Mouse (Mus musculus) hindbrain, embryonic 16.5 days (tissue): ENCODE data around the gene Macrod2. TPM values are rescaled to one million over a fixed set of nuclear protein-coding genes. Genes with fewer than 3 reads are reported as not detected.

Experiments used
- ATAC-seq: fragments of 200-750 bp; cut with Nextera tagmentation; 2 replicates; pipeline ENCODE4 v1.8.0; 2017; ENCODE audit warnings: moderate TSS enrichment, moderate library complexity
- H3K27ac ChIP-seq: fragments of 300-500 bp; sonication (generic); 2 replicates; pipeline ENCODE4 v1.5.1; 2014; ENCODE audit warnings: low read depth, mild to moderate bottlenecking, control low read depth, low read length, moderate library complexity
- H3K27me3 ChIP-seq: fragments of 300-500 bp; sonication (generic); replicated peaks from 2 replicates; pipeline ENCODE4 v1.6.1; 2014; ENCODE audit warnings: low read length; ENCODE audit not compliant: control insufficient read depth, insufficient read depth
- H3K36me3 ChIP-seq: fragments of 300-500 bp; sonication (generic); 2 replicates; pipeline ENCODE4 v1.6.1; 2014; ENCODE audit warnings: mild to moderate bottlenecking, low read length, moderate library complexity, mixed read lengths; ENCODE audit not compliant: control insufficient read depth, insufficient read depth
- H3K4me1 ChIP-seq: fragments of 300-500 bp; sonication (generic); 2 replicates; pipeline ENCODE4 v1.6.1; 2014; ENCODE audit warnings: low read depth, low read length; ENCODE audit not compliant: control insufficient read depth, insufficient read depth
- H3K4me2 ChIP-seq: fragments of 300-500 bp; sonication (generic); 2 replicates; pipeline ENCODE4 v1.6.1; 2014; ENCODE audit warnings: mild to moderate bottlenecking, low read length, control low read depth, moderate library complexity
- H3K4me3 ChIP-seq: fragments of 300-500 bp; sonication (generic); 2 replicates; pipeline ENCODE4 v1.5.1; 2014; ENCODE audit warnings: mild to moderate bottlenecking, low read length, control low read depth, moderate library complexity
- H3K9ac ChIP-seq: fragments of 300-500 bp; sonication (generic); 2 replicates; pipeline ENCODE4 v1.6.1; 2014; ENCODE audit warnings: low read depth, mild to moderate bottlenecking, control low read depth, low read length, moderate library complexity
- H3K9me3 ChIP-seq: fragments of 300-500 bp; sonication (generic); 2 replicates; pipeline ENCODE4 v1.6.1; 2014; ENCODE audit warnings: mild to moderate bottlenecking, low read length, moderate library complexity; ENCODE audit not compliant: control insufficient read depth
- WGBS: fragments of 180-500 bp; shearing (Covaris S2); extraction: QIAGEN DNeasy Blood & Tissue Kit; methylation state at CpG from one replicate; pipeline ENCODE4 v1.1.7; 2014; 5-methylcytosine and 5-hydroxymethylcytosine counted together
- polyA plus RNA-seq: library from polyadenylated mRNA; unstranded; fragments of >200 nt; fragmentation: Nextera tagmentation; extraction: Ambion mirVana; gene quantifications from 2 replicates; pipeline ENCODE4 v1.2.1, GENCODE M21; 2015

Gene Macrod2
- polyA plus RNA-seq, 1 experiment from 2014 or later, result 85.4 TPM

DNA sequence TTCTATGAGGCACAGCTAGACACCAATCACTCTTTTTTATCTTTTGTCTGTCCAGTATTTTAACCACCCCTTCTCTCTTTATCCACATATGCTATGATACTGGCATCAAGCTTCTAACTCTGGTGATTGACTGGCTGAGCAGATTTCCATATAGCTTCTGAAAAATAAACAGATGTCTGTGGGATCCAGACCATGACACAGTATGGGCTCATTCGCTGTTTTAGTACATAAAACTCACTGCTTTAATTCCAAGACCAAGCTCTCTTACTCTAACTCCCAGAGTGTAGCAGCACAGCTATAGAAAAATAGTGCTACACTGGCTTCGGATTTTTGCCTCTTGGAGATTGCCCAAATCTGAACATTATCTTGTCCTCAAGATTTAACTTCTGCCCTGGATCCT lies 1540.0 kb downstream of the Macrod2 start:
- 67% methylated on average over 2 of the region's 2 CpGs for WGBS
- Histone ChIP-seq H3K4me3 (no peak overlapping the region), H3K4me2 (no peak overlapping the region), H3K36me3 (no peaks in the 10 kb centered on the region), H3K27ac (no peak overlapping the region), H3K9ac (no peak overlapping the region), H3K27me3 (no peaks in the 10 kb centered on the region), H3K9me3 (no peaks in the 10 kb centered on the region), H3K4me1 (no peaks in the 10 kb centered on the region)
- no peak for ATAC-seq

DNA sequence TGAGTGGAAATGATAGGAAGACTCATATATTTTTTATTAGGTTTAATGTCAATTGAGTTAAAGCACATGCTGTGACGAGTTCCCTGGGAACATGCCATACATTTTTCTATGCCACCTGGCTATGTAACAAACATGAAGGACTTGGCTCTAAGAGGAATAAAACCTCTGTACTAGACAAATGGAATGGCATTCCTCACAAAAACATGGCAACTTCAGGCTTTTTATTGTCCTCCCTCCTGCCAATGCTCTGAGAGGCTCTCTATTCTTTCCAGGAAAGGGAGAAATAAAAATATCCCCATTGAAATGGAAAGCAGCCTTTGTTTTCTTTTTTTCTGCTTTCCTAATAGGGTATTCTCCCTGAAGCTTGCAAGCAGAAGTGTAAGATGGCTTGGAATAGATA lies 1559.7 kb downstream of the Macrod2 start:
- H3K4me3 ChIP-seq, result no peak overlapping the region
- no peak overlapping the region for H3K4me2 ChIP-seq
- no peak for ATAC-seq
- no peak overlapping the region for H3K27ac ChIP-seq
- no peaks in the 10 kb centered on the region for H3K36me3 ChIP-seq
- no peaks in the 10 kb centered on the region for H3K4me1 ChIP-seq
- 33% methylated on average over 1 of the region's 1 CpGs for WGBS
- H3K9ac ChIP-seq, result no peak overlapping the region
- H3K9me3 ChIP-seq, result no peaks in the 10 kb centered on the region
- no peaks in the 10 kb centered on the region for H3K27me3 ChIP-seq

DNA sequence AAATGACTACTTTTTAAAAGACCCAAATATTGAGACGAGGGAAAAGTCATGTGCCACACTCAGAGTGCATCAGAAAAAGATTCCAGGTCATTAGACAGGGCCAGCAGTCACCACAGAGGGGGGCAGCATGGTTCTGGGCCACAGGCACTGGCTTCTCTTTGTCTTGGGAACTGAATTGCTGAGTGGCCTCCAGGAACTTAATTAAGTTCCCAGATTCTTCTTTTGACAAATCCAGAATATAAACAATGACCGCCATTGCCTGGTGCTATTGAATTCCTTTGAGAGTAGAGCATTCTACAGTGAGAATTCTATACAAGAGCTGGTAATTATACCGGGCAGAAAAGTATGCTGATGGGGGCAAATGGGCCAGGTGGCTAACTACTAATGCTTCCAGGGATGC lies 1560.1 kb downstream of the Macrod2 start:
- Histone ChIP-seq H3K4me3 (no peak overlapping the region), H3K27ac (no peak overlapping the region), H3K9me3 (no peaks in the 10 kb centered on the region), H3K4me2 (no peak overlapping the region), H3K27me3 (no peaks in the 10 kb centered on the region), H3K4me1 (no peaks in the 10 kb centered on the region), H3K9ac (no peak overlapping the region), H3K36me3 (no peaks in the 10 kb centered on the region)
- WGBS, result 13% methylated on average over 3 of the region's 3 CpGs
- ATAC-seq, result peak; percentile 84

DNA sequence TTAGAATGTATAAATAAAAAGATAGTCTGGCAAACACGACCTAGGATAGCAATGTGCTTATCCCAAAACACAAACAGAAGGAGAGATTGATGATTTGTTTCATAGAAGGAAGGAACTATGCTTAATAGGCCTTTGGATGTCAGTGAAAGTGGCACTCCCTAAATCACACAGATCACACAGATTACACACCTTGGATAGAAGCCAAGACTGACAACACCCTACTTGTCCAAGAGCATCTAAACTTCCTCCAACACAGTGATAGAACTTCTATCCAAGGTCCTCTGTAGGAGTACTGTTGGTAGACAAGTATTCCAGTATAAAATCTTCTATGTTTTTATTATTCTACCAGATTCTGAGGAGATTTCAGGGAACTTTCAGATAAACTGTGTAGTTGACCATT lies 1567.8 kb downstream of the Macrod2 start:
- 76% methylated on average over 1 of the region's 1 CpGs for WGBS
- H3K4me1 ChIP-seq, result no peaks in the 10 kb centered on the region
- H3K9me3 ChIP-seq, result no peaks in the 10 kb centered on the region
- no peak overlapping the region for H3K9ac ChIP-seq
- ATAC-seq, result no peak
- H3K4me3 ChIP-seq, result no peak overlapping the region
- no peak overlapping the region for H3K4me2 ChIP-seq
- H3K27ac ChIP-seq, result no peak overlapping the region
- H3K36me3 ChIP-seq, result no peaks in the 10 kb centered on the region
- no peaks in the 10 kb centered on the region for H3K27me3 ChIP-seq

DNA sequence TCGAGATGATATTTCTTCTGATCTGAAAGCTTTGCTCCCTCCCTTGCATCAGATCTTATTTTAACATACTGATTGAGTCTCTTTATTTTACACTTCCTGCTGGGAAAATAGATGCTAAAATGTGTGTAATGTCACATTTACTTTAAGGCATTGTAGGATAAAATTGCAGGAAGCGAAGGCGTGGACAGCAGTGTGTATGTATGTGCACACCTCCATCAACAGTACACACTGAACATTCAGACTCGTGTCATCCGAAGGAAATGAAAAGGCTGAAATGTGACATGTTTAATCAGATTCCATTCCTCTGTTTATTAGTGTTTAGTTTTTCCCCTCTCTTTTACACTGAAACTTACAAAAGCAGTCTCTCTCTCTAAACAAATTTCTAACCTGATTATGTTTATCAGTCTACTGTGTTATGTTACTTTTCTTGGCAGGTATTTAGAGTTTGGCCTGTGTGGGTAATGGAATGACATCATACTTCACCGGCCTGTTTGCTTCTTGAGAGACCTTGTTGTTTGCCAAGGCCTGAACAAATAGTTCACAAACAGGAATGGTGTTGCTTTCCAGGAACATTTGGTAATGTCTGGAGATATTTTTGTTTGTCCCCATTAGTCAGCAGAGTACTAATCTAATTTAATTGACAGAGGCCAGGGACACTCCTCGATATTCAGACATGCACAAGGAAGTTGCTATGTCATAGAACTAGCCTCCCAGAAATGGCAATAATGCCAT lies 1588.7 kb downstream of the Macrod2 start:
- Histone ChIP-seq H3K27ac (no peak overlapping the region), H3K9ac (no peak overlapping the region), H3K27me3 (no peaks in the 10 kb centered on the region), H3K36me3 (no peaks in the 10 kb centered on the region), H3K4me2 (no peak overlapping the region), H3K9me3 (no peaks in the 10 kb centered on the region), H3K4me3 (no peak overlapping the region), H3K4me1 (no peaks in the 10 kb centered on the region)
- WGBS, result 84% methylated on average over 7 of the region's 7 CpGs
- no peak for ATAC-seq

DNA sequence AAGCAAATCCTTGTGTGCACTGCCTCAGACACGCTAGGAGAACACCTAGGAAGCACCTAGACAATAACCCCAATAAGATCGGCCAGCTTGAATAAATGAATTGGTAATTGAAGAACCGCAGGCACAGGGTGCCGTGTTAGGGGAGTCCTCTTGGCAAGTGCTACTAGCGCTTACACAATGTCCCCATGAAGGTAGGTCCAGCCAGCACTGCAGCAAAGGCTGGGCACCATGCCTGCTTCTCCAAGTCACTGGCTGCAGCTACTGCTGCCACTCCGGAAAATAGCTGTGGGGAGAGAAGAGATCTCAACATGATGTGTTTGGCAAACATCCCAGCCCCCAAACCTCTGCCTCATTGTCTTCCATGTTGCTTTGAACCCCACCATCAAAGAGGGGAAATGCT lies 1603.8 kb downstream of the Macrod2 start:
- H3K4me1 ChIP-seq, result peaks cover 4% of the 10 kb centered on the region; the same call in 1 of the 2 replicates
- H3K36me3 ChIP-seq, result no peaks in the 10 kb centered on the region
- no peak overlapping the region for H3K4me3 ChIP-seq
- peak; percentile 94 for ATAC-seq
- H3K4me2 ChIP-seq, result no peak overlapping the region
- no peaks in the 10 kb centered on the region for H3K27me3 ChIP-seq
- no peak overlapping the region for H3K9ac ChIP-seq
- 51% methylated on average over 6 of the region's 6 CpGs for WGBS
- no peaks in the 10 kb centered on the region for H3K9me3 ChIP-seq
- no peak overlapping the region for H3K27ac ChIP-seq

DNA sequence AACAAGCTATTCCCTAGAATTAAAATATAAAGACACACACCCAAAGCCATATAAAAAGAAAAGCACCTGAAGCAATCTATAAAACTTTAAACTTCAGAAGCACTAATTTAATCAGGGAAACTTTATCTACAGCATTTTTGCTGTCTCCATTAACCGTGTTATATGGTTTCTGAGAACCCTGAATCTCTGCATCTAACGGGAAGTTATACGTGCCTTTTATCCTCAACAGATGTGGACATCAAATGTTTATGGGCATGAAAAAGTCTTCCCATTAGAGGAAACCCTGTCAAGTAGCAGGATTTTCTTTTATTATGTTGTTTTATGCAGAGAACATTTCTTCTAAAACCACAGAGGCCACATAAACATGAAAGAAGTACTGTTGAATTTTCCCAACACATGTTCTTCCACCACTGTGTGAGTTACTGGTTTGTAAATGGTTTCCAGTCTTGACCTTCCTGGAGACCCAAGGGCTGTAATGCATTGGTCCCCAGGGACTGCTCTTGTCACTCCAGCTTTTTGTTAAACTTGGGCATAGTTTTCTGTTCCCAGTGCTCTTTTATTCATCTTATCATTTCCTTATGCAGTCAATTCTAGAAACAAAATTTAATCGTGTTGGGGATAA lies 1629.5 kb downstream of the Macrod2 start:
- ATAC-seq, result no peak
- no peak overlapping the region for H3K4me2 ChIP-seq
- no peak overlapping the region for H3K27ac ChIP-seq
- 86% methylated on average over 4 of the region's 4 CpGs for WGBS
- H3K4me3 ChIP-seq, result no peak overlapping the region
- H3K27me3 ChIP-seq, result no peaks in the 10 kb centered on the region
- no peaks in the 10 kb centered on the region for H3K4me1 ChIP-seq
- H3K9ac ChIP-seq, result no peak overlapping the region
- H3K9me3 ChIP-seq, result no peaks in the 10 kb centered on the region
- no peaks in the 10 kb centered on the region for H3K36me3 ChIP-seq

DNA sequence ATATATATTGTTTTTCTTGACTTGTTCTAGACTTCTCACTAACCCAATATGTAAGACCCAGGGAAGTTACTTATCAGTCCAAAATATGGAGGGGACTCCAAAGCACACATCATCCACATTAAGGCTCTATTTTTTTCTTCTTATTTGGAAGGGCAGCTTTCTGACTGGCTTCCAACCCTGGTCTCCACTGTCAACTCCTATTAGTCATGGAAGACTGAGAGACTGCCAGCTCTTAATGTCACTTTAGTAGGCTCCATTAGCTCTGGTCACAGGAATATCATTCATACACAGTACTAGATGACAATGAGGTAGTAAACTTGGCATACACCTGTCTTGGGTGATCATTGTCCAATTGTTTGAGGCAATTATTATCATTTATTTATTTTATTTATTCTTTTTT lies 1631.6 kb downstream of the Macrod2 start:
- ATAC-seq, result peak; percentile 68; the same call in 1 of the 2 replicates
- Histone ChIP-seq H3K4me2 (no peak overlapping the region), H3K9me3 (no peaks in the 10 kb centered on the region), H3K9ac (no peak overlapping the region), H3K27me3 (no peaks in the 10 kb centered on the region), H3K4me3 (no peak overlapping the region), H3K36me3 (no peaks in the 10 kb centered on the region), H3K4me1 (no peaks in the 10 kb centered on the region), H3K27ac (no peak overlapping the region)

DNA sequence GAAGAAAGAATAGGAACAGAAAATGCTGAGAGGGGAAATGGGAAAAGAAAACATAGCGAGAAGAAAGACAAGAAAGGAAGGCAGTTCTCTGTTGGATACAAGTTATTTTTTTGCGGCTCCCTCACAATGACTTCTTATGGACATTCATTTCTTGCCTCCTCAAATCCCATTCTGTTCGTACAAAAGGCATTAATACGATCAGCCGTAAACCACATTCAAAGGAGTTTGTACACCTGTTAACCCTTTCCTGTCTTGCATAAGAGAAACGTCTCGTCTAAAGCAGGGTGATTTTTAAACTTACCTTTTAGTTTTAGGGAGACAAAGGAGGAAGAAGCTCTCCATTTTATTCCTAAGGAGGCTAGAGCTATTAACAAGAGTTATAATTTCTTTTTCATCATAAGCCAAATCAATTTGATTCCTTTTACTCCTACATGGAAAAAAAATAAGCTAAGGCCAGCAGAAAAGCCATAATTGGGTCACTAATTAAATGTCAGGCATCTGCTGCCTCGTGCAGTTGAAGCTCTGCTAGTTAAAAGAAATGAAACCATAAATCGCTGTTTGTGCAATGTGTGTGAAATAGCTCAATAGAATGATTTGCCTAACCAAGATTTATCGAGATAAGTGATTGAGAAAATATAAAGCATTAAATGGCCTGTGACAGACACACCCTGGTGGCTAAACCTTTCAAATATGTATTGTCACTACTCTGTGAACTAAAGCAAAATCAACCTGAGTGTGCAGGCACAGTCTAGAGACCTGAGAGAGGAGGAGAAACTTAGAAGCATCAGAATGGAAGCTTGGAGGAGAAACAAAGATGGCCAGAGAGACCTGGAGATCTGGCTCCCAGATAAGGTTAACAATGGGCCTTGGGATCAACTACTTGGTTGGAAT lies 1635.9 kb downstream of the Macrod2 start:
- Histone ChIP-seq H3K36me3 (no peaks in the 10 kb centered on the region), H3K9ac (no peak overlapping the region)
- WGBS, result 23% methylated on average over 10 of the region's 10 CpGs

More for the DNA sequence above, 1635.9 kb downstream of the Macrod2 start:
- Histone ChIP-seq H3K4me2 (no peak overlapping the region), H3K27me3 (no peaks in the 10 kb centered on the region), H3K27ac (no peak overlapping the region), H3K4me1 (no peaks in the 10 kb centered on the region), H3K4me3 (no peak overlapping the region), H3K9me3 (no peaks in the 10 kb centered on the region)
- ATAC-seq, result no peak
